Mouse (Mus musculus) c-Kit-positive CD71-positive TER-119-negative erythroid progenitor cells, embryonic 14.5 days (primary cell): Measurements from ENCODE around the gene Agrp.
"Not testable (repeated sequence)": the region's sequence is repeated elsewhere in the genome, so short reads cannot be mapped to it uniquely, and the experiment has no call there.

ENCODE experiments used
- DNase-seq: peaks from one replicate; pipeline ENCODE4 v3.0.0-alpha.2; 2013; ENCODE audit warnings: low read depth

Gene Agrp

DNA sequence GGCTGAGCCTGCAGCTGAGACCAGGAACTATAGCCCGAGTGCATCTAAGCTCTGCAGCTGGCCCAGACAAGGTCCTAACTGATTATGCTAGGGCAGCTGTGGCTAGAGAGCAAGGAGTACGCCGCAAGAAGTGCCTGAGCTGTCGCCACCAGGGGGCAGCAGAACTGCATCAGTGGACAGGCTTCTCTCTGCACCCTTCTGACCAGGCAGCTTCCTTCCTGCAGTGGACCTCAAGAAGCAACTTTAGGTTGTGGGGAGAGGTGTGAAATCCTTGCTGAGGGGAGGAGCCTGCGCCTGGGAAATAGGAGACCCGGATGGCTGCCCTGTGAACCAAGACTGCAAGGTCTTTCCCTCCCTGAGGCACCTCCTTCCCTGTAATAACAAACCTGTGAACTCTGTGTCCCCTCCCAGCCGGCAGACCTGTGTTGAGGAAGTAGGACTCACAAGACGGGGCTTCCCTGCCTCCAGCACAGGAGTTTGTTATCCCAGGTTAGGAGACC, 14.7 kb downstream of the Agrp start:
- DNase-seq: peak; percentile 91

DNA sequence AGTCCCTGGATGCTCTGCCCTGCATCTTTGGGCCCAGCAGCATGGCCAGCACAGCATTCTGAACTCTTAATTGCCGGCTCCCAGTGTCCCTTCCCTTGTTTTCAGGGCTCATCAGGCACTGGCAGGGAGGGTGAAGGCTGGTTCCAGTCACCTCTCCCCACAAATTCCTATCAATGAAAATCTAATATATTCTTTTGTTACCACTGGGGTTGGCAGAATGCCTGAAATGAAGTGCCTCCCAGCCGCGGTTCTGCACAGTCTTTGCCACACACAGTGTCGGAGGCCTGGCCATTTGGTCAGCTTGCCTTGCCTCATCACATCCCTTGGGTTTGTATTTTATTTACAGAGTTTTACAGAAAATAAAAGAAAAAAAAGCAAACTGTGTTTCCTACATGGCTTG, 15.4 kb downstream of the Agrp start:
- DNase-seq: no peak

DNA sequence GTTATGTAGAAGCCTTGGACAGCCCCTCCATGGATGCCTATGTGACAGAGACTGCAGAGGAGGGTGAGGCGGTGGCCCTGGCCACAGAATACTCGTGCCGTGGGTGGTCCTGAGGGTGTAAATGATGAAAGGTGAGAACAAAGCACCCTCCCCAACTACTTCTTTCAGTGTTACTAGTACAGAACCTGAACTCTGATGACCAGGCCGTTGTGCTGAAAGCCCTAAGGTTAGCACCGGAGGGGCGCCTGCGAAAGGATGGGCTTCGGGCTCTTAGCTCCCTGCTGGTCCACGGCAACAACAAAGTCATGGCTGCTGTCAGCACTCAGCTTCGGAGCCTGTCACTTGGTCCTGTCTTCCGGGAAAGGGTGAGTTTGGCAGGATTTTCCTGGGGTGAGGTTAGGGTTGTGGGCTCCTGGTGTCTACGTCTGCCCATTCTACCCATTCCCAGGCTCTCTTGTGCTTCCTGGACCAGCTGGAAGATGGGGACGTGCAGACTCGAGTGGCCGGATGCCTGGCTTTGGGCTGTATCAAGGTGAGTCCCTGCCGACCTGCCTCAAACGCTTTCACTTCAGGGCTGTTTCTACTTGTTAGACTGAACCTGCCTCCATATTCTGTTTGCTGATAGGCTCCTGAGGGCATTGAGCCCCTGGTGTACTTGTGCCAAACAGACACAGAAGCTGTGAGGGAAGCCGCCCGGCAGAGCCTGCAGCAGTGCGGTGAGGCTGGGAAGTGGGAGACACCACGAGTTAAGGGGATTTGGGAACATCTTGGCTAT, 16.1 kb downstream of the Agrp start:
- DNase-seq: no peak

DNA sequence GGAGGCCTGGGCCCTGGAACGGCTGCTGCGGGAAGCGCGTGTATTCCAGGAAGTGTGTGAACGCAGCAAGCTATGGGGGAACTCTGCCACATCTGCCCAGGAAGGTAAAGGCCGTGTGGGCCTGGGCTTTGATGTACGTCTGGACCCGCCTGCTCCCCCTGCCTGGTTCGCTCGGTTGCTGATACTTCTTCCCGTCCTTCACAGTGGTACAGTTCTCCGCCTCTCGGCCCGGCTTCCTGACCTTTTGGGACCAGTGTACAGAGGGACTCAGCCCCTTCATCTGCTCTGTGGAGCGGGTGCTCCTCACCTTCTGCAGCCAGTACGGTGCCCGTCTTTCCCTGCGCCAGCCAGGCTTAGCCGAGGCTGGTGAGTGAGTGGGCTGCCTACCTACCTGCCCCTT, 17.0 kb downstream of the Agrp start:
- DNase-seq: no peak

GRCm38 (mm10) chr8:105618892-105619591, 18.2 kb downstream of the Agrp start:
- DNase-seq: no peak

- DNase-seq: no peak
These were observed 18.9 kb downstream of the Agrp start for GRCm38 (mm10) chr8:105618279-105618634.

DNA sequence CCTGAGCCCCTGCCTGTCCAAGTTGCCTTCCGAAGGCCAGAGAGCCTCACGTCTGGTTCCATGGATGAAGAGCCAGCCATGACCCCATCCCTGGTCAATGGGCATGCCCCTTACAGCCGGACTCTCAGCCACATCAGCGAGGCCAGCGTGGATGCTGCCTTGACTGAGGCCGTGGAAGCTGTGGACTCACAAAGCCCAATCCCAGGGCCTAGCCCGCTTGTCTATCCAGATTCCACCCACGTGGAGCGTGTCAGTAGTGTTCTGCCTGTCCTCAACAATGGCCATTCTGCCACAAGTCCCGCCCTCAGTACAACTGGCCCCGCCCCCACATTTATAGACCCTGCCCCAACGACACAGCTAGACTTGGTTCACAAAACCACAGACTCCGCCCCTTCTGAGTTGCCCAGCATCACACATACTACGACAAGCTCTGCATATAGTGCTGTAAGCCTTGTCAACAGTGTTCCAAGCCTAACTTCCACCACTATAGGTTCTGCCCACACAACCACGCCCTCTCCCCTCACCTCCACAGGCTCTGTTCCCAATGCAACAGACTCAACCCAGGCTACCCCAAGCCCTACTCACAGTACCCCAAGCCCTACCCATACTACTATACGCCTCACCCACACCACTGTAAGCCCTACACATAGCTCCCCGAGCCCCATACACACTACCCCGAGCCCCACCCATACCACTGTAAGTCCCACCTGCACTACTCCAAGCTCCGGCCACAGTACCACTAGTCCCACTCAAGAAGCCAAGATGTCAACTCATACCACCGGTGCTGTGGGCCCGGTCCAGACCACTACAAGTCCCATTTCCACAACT, 19.5 kb downstream of the Agrp start:
- no peak for DNase-seq

DNA sequence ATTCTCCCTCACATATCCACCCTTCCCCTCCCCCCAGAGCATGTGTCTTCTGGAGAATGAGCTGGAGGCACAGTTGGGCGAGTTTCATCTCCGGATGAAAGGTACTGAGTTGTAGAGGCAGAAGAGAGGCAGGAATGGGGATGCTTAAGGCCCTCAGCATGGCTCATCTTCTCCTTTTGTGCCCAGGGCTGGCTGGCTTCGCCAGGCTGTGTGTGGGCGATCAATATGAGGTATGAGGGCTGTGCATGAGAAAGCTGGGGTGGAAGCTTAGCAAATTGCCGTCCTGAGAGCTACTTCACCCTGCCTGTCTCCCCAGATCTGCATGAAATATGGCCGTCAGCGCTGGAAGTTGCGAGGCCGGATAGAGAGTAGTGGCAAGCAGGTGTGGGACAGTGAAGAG, 21.3 kb downstream of the Agrp start:
- DNase-seq: no peak

DNA sequence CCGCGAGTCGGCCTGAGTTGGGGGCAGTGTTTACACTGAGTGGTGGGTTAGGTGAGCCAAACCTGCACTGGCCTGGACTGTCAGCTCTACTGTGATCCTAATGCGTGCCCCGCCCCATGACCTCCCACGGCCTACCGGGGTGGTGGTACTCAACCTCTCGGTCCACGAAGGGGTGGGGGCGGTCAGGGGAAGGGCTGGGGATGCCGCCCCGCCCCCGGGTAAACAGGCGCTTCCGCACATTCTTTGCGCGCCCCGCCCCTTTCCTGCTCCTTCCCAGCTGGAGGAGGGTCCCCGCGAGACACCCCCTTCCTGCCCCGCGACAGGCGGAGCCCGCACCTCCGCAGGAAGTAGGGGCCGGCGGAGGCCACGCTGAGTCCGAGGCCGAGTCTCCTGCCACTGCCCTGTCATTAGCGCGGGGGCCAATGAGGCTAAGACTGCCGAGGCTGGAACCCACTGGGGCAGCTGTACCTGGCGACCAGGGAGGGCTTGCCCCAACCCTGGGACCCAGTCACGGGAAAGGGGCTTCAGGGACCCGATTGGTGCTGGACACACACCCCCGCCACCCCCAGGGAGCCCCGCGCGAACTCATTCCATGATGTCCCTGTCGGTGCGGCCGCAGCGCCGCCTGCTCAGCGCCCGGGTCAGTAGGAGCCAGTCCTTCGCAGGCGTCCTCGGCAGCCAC, 23.2 kb downstream of the Agrp start:
- DNase-seq: no peak

DNA sequence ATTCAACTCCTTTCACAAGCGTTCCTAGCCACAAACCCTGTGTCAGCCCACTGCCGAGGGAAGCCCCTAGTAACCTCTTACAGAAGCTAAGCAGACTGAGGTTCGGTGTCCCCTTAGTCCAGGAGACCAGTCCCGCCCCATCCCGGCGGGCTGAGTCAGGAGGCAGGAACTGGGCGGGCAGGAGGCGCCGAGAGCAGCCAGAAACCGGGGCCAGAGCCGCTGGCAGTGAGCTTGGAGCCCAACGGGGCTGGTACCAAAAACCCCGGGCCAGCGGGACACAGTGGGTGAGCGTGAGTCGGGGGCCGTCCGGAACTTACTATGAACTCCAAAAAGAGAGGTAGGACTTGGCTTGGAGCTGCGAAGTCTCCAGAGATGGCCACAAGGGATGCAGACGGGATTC, 24.2 kb downstream of the Agrp start:
- DNase-seq: no peak

- no peak for DNase-seq
These were observed 25.4 kb downstream of the Agrp start for GRCm38 (mm10) chr8:105611836-105612235.

- no peak for DNase-seq
These were observed 27.4 kb downstream of the Agrp start for GRCm38 (mm10) chr8:105609771-105610170.

DNA sequence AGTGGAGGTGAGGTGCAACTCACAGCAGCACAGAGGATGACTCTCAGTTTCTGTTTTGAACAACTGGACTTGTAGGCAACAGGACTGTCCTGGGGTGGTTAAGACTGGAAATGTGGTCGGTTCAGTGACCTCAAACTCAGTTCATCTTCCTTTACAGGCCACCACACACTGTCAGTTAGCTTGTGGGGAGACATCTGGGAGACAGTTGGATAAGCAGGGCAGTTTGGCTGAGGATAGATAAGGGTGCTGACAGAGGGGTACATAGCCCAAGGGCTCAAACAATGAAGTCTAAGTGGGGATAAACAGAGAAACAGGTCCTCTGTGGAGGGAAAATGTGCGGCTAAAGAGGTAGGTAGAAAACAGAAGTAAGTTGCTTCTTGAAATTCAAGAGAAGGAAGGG, 27.8 kb downstream of the Agrp start:
- no peak for DNase-seq

DNA sequence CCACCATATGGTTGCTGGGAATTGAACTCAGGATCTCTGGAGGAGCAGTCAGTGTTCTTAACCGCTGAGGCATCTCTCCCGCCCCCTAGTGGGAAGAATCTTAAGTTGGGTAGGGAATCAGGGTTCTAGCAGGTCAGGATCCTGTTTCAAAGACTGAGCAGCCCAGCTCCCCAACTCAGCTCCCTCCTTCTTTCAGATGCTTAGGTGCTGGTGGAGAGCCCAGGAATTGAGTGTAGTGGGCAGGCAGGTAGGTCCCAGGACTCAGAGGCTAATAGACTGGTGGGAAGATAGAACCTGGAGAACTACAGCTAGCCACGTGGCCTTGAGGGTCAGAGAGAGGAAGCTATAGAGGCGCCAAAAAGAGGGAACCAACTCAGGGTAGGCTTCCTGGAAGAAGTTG, 29.5 kb downstream of the Agrp start:
- no peak for DNase-seq

- no peak for DNase-seq
These were observed 30.1 kb downstream of the Agrp start for GRCm38 (mm10) chr8:105607062-105607461.

DNA sequence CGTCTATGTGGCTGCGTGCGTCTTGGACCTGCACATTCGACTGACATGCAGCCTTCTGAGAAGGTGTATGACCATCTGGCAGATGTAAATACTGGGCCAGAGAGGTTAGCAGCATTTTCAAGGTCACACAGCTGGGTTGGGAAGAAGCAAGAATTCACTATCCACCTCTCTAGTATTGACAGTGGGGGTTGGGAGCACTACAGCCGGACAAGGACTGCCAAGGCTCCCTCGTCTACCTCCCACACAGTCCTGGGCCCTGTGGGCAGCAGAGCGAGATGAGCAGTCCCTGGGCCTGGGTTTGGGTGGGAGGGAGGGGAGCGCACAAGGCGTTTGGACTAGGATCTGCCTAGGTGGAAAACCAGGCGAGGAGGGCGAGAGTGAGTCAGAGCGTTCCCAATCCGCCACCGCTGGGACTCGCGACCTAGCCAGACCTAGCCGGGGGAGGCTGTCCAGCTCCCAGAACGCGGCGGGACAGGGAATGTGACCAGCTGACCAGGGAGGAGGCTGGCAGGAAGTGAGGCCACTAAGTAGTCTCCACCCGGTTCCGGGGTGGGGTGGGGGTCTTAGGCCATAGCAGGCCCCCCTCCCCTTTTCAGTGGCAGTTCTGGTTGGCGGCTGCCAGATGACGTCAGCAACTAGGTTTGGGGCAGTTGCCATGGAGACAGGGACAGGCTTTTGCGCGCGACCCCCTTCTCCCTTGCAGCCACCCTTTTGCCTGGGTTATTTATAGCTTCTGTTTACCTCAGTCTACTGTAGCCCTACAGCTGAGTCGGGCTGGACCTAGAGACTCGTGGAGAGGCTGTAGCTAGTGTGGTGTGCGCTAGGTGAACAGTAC, 30.8 kb downstream of the Agrp start:
- DNase-seq: no peak

- DNase-seq: no peak
These were observed 31.6 kb downstream of the Agrp start for GRCm38 (mm10) chr8:105605491-105606188.

DNA sequence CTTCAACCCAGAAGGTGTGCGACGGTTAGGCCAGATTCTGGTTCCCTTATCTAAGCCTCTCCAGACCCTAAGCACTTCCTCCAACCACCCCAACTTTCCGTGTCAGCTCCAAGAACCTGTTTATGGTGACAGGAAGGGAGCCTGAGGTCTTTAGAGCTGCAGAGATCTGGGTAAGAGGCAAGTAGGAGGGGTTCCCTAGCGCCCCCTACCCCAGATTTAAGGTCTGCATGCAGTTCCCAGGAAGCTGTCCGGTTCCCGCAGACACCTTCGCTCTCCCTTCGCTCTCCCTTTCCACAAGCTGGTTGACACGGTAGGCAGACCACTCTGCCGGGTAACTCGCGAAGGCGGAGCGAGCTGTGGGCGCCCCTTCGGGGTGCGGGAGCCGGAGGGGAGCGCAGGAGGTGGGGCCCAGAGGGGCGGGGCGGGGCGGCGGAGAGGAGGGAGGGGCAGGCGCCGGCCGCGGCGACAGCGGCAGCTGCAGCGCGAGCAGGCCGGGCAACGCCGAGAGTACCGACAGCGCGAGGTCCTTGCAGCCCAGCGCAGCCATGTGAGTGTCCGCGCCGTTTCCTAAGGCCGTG, 32.3 kb downstream of the Agrp start, which contains the start of gene Ripor1:
TSS of gene Ripor1 (plus strand) at position 452 of the 578 bp plus-strand sequence.
- DNase-seq: no peak

GRCm38 (mm10) chr8:105602540-105602939, 34.7 kb downstream of the Agrp start:
- not testable (repeated sequence) for DNase-seq

DNA sequence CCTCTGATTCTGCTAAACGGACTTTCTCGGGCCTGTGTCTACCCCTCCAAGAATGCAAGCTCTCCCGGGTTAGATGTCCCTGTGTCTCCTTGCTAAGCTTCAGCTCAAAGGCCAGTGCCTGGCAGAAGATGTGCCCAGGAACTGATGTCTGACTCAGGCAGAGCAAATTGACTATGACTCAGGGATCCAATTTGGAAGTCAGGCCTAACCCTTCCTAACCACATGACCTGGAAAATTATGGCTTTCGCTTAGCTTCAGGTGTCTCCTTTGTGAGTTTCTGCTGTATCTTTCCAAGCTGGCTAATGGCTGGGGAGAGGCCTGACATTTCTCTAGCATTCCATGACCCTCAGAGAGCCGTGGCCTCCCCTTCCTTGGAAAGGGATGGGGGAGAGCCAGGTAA, 35.9 kb downstream of the Agrp start:
- no peak for DNase-seq
